Mouse (Mus musculus) C2C12 (cell line): ENCODE results near the gene Pitpnm3. TPM values are rescaled to one million over a fixed set of nuclear protein-coding genes. Genes with fewer than 3 reads are reported as not detected.

ENCODE experiments used
- H3K27me3 ChIP-seq: one replicate; pipeline ENCODE4 v1.6.1; 2011; ENCODE audit not compliant: control insufficient read depth, insufficient read depth, insufficient read length
- H3K36me3 ChIP-seq: one replicate; pipeline ENCODE4 v1.6.1; 2011; ENCODE audit not compliant: control insufficient read depth, insufficient read depth
- H3K4me3 ChIP-seq: one replicate; pipeline ENCODE4 v1.5.1; 2011; ENCODE audit warnings: mild to moderate bottlenecking, control low read depth; ENCODE audit not compliant: poor library complexity, insufficient read depth, severe bottlenecking
- H3K79me2 ChIP-seq: one replicate; pipeline ENCODE4 v1.6.1; 2011; ENCODE audit not compliant: control insufficient read depth, insufficient read depth
- H3K79me3 ChIP-seq: one replicate; pipeline ENCODE4 v1.6.1; 2011; ENCODE audit warnings: low read depth, control low read depth
- H3ac ChIP-seq: one replicate; pipeline ENCODE3; 2011; ENCODE audit warnings: low read depth; ENCODE audit not compliant: control insufficient read depth, insufficient read length
- CEBPB ChIP-seq: IDR thresholded peaks from one replicate; pipeline ENCODE4 v1.6.1; 2011; ENCODE audit warnings: low read depth, mild to moderate bottlenecking, control low read depth, moderate library complexity
- CTCF ChIP-seq: IDR thresholded peaks from one replicate; pipeline ENCODE4 v1.5.1; 2011; ENCODE audit not compliant: control insufficient read depth, insufficient read depth, insufficient read length
- FOSL1 ChIP-seq: IDR thresholded peaks from one replicate; pipeline ENCODE4 v1.8.0; 2011; ENCODE audit warnings: mild to moderate bottlenecking, low read length; ENCODE audit not compliant: poor library complexity, insufficient read depth, severe bottlenecking
- MAX ChIP-seq: IDR thresholded peaks from one replicate; pipeline ENCODE4 v1.6.1; 2011; ENCODE audit warnings: mild to moderate bottlenecking, control low read depth
- MYOD1 ChIP-seq: IDR thresholded peaks from one replicate; pipeline ENCODE4 v1.6.1; 2011; ENCODE audit warnings: low read depth; ENCODE audit not compliant: control insufficient read depth, insufficient read length
- MYOG ChIP-seq: IDR thresholded peaks from one replicate; pipeline ENCODE4 v1.6.1; 2011; ENCODE audit not compliant: control insufficient read depth, insufficient read length; ENCODE audit errors: extremely low read depth
- USF1 ChIP-seq: IDR thresholded peaks from one replicate; pipeline ENCODE4 v1.6.1; 2011; ENCODE audit warnings: low read depth, mild to moderate bottlenecking, control low read depth, moderate library complexity
- polyA plus RNA-seq: library from polyadenylated mRNA; unstranded; fragments of >200 nt; fragmentation: generic; extraction: Trizol; gene quantifications from one replicate; pipeline ENCODE4 v1.2.1, GENCODE M21; 2012; ENCODE audit warnings: missing spikeins

The Pitpnm3 gene
- polyA plus RNA-seq, 1 experiment = 0.02 TPM

DNA sequence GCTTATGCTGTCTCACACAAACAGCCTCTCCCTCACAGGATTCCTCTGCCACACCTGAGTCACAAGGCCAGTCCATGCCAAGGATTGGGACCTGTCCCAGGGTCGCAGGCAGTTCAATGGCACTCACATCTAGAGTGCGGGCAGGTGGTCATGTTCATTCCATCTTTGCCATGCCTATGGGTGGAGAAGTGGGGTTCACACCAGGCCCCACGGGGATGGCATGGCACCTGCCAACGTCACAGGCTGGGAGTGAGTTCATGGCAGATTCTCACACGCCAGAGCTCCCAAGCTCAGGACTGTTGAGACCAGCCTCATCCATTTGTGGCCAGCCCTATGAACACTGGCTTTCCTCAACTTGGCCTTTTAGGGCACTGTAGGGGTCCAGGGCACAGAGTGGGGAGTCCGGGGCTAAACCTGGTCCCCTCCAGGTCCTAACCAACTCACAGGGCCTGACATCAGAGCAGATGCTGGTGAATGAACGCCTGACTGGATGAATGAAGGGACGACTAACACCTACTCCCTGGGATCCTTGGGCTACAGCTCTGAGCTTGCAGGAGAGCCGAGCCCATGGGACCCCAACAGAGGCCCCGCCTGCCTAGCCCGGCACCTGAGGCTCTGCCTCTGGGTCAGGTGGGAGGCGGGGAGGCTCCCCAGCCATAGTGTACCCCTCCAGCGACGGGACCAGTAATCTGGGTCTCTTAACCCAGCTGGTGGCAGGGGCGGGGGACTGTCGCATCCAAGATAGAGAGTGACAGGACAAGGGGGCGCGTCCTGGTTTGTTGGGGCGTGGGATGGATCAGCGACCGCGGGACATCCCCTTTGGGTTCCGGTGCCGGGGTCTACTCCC, 819 bp downstream of the Pitpnm3 start:
- Histone ChIP-seq H3K36me3 (no peaks in the 10 kb centered on the region), H3K4me3 (no peak overlapping the region), H3K79me3 (no peaks in the 10 kb centered on the region), H3K79me2 (no peaks in the 10 kb centered on the region), H3ac (no peak overlapping the region), H3K27me3 (peaks cover 70% of the 10 kb centered on the region)
- TF ChIP-seq CTCF (no peak), USF1 (no peak), FOSL1 (no peak), CEBPB (no peak)

DNA sequence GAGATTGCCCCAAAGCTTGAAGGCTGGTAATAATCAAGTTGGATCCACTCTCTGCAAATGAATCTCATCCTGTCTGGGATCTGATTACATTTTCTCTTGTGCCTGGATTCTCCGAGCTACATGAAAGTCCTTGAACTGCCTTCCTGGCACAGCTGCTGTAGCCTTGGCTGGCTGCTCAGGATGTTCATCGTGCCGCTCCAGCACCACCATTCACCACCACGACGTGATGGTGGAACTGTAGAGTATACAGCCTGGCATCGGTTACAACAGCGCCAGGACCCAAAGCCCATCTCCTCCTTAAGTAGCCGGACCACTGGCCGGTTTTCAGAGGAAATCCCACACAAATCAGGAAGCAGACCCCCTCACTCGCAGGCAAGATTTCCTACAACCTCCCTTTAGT, 2.5 kb downstream of the Pitpnm3 start:
- TF ChIP-seq MYOG (no peak), MYOD1 (no peak), FOSL1 (no peak), USF1 (no peak), MAX (no peak)
- Histone ChIP-seq H3K79me2 (no peaks in the 10 kb centered on the region), H3K27me3 (peaks cover 57% of the 10 kb centered on the region), H3K36me3 (no peaks in the 10 kb centered on the region), H3ac (no peak overlapping the region), H3K4me3 (no peak overlapping the region), H3K79me3 (no peaks in the 10 kb centered on the region)

DNA sequence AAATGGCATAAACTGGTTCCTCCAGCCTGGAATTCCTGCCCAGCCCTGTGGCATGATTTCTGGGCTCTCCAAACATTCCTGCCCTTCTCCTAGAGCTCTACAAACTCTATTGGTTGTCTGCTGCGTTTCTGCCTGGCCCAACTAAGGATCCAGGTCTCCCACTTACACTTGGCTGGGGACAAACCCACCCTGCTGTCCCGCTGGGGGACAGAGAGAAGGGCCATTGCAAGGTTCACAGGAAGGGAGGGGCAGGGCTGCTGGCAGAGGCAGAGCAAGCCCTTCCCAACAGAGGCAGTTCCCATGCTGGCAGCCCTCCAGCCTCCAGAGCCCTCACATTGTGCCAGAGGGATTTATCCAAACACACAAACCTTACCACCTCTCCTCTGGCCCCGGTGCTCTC, 3.3 kb downstream of the Pitpnm3 start:
- H3ac ChIP-seq = no peak overlapping the region
- no peaks in the 10 kb centered on the region for H3K36me3 ChIP-seq
- H3K79me2 ChIP-seq = no peaks in the 10 kb centered on the region
- no peak for TF ChIP-seq CTCF
- no peak for TF ChIP-seq CEBPB
- no peak for TF ChIP-seq FOSL1
- no peak for TF ChIP-seq USF1
- TF ChIP-seq MYOG = no peak
- TF ChIP-seq MAX = no peak
- no peak for TF ChIP-seq MYOD1
- no peaks in the 10 kb centered on the region for H3K79me3 ChIP-seq
- H3K27me3 ChIP-seq = peaks cover 56% of the 10 kb centered on the region
- no peak overlapping the region for H3K4me3 ChIP-seq

DNA sequence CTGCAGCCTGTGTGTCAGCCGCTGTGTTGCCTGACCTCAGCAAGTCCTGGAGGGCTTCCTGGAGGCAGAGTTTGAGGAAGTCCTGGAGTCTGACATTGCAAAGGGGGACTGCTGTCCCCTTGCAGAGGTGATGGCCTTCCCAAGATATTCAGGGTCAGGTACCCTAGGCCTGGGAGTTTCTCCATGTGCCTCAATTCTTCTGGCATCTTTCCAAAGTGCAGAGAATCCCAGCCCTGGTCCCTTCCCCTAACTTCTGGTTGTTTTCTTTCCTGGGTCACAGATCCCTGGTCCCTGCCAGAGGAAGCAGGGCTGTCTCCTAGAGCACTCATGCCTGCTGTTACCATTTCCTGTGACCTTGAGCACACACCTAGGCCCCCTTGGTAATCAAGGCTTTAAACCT, 3.9 kb downstream of the Pitpnm3 start:
- no peaks in the 10 kb centered on the region for H3K36me3 ChIP-seq
- no peak overlapping the region for H3K4me3 ChIP-seq
- no peaks in the 10 kb centered on the region for H3K79me2 ChIP-seq
- peaks cover 56% of the 10 kb centered on the region for H3K27me3 ChIP-seq
- no peak for TF ChIP-seq CTCF
- TF ChIP-seq MYOD1 = no peak
- TF ChIP-seq CEBPB = no peak
- no peak for TF ChIP-seq MAX
- no peak for TF ChIP-seq USF1
- TF ChIP-seq FOSL1 = no peak
- no peak for TF ChIP-seq MYOG
- H3K79me3 ChIP-seq = no peaks in the 10 kb centered on the region
- H3ac ChIP-seq = no peak overlapping the region

DNA sequence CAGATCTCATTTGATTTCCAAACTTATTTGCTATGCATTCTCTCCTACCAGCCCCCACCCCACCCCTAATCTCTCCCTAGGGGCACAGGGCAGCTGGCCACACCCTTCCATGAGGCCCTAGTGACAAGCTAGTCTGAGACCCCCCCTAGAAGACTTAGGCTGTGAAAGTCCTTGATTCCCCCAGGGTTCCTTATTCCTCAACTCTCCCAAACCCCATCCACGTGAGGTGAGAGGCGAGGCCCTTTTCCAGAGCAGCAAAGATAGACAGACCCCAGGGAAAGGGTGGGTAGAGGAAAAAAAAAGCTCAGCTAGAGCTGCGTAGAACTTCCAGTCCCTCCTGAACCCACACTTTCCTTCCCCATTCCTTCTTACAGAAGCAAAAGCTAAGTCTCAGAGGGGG, 4.7 kb downstream of the Pitpnm3 start:
- no peak overlapping the region for H3ac ChIP-seq
- no peak overlapping the region for H3K4me3 ChIP-seq
- no peaks in the 10 kb centered on the region for H3K79me2 ChIP-seq
- peaks cover 55% of the 10 kb centered on the region for H3K27me3 ChIP-seq
- H3K79me3 ChIP-seq = no peaks in the 10 kb centered on the region
- no peaks in the 10 kb centered on the region for H3K36me3 ChIP-seq
- TF ChIP-seq MYOG (no peak), MYOD1 (no peak), CTCF (no peak), MAX (no peak), CEBPB (no peak), FOSL1 (no peak)

DNA sequence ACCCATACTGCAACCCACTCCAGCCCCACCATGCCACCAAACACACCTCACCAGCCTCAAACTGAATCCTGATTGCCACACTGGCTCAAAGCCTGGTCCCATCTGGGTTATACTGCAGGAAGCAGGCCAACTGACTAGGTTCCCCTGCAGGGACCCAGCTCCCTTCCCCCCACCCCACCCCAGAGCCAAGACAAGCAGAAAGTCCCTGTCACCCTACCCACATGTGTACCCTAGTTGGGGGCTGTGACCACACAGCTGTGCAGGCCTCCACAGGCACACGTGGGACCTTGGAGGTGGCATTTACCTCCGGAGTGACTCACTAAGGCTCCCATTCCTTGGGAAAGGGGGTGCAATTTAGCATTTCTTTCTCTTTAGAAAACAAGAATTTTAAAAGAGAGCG, 5.1 kb downstream of the Pitpnm3 start:
- no peaks in the 10 kb centered on the region for H3K79me3 ChIP-seq
- H3ac ChIP-seq = no peak overlapping the region
- H3K27me3 ChIP-seq = peaks cover 54% of the 10 kb centered on the region
- H3K4me3 ChIP-seq = no peak overlapping the region
- H3K79me2 ChIP-seq = no peaks in the 10 kb centered on the region
- TF ChIP-seq MYOD1 (no peak), USF1 (no peak), CTCF (no peak), FOSL1 (no peak), CEBPB (no peak), MYOG (no peak), MAX (no peak)
- no peaks in the 10 kb centered on the region for H3K36me3 ChIP-seq
